Mouse (Mus musculus) CH12.LX (cell line): ENCODE measurements around the gene Rtp4.

Source experiments
- JUND ChIP-seq: conservative IDR thresholded peaks from 2 replicates; pipeline ENCODE4 v1.6.1; 2011; ENCODE audit warnings: low read depth, low read length, improper control_type of control experiment
- TCF12 ChIP-seq: IDR thresholded peaks from 2 replicates; pipeline ENCODE4 v1.6.1; 2014; ENCODE audit warnings: low read depth, mild to moderate bottlenecking, inconsistent platforms, low read length, improper control_type of control experiment

DNA sequence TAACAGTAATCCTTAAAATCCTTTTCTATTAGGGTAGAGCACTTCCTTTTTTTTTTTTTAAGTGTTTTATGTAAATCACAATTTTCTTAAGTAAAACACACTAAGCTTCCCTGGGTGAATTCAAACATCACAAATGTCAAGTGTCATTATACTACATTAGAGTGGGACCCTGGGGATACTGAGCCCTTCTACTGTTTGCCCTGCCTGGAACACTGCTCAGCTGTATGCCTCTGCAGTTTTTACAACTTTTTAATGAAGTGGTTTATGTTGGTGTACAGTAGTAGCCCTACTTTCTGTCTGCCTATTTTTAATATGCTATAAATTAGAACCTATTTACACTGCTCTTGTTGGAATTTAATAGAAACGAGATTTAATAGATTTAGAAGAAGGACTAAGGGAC, 22.2 kb upstream of the Rtp4 start:
- TF ChIP-seq JUND = no peak
- no peak for TF ChIP-seq TCF12
